Mouse (Mus musculus) brain, adult 2 months (tissue): ENCODE results near the gene Afap1.

ENCODE experiments used
- DNase-seq: peaks from one replicate; pipeline ENCODE4 v3.0.0; 2011; ENCODE audit warnings: low read depth, low spot score

Afap1 gene

GRCm38 (mm10) chr5:35931296-35931695, 38.2 kb downstream of the Afap1 start:
- no peak for DNase-seq

- no peak for DNase-seq
Measured at GRCm38 (mm10) chr5:35933059-35933458, 39.9 kb downstream of the Afap1 start.

- DNase-seq, result no peak
Measured at GRCm38 (mm10) chr5:35935939-35936338, 42.8 kb downstream of the Afap1 start.

GRCm38 (mm10) chr5:35938249-35939223, 45.4 kb downstream of the Afap1 start:
- DNase-seq, result peak; percentile 62

- no peak for DNase-seq
Measured at GRCm38 (mm10) chr5:35939958-35940357, 46.8 kb downstream of the Afap1 start.

GRCm38 (mm10) chr5:35943541-35943940, 50.4 kb downstream of the Afap1 start:
- peak; percentile 56 for DNase-seq

GRCm38 (mm10) chr5:35946841-35947240, 53.7 kb downstream of the Afap1 start:
- no peak for DNase-seq

GRCm38 (mm10) chr5:35947427-35947826, 54.3 kb downstream of the Afap1 start:
- no peak for DNase-seq

- no peak for DNase-seq
Measured at GRCm38 (mm10) chr5:35948225-35948975, 55.3 kb downstream of the Afap1 start.

GRCm38 (mm10) chr5:35949061-35949460, 55.9 kb downstream of the Afap1 start:
- no peak for DNase-seq

GRCm38 (mm10) chr5:35950504-35950903, 57.4 kb downstream of the Afap1 start:
- no peak for DNase-seq

GRCm38 (mm10) chr5:35954055-35954718, 61.1 kb downstream of the Afap1 start:
- DNase-seq, result peak; percentile 86

GRCm38 (mm10) chr5:35956268-35956667, 63.1 kb downstream of the Afap1 start:
- no peak for DNase-seq

- DNase-seq, result peak; percentile 53
Measured at GRCm38 (mm10) chr5:35958681-35959080, 65.6 kb downstream of the Afap1 start.

GRCm38 (mm10) chr5:35960168-35960567, 67.0 kb downstream of the Afap1 start:
- DNase-seq, result no peak

- DNase-seq, result peak; percentile 58
Measured at GRCm38 (mm10) chr5:35961271-35961670, 68.2 kb downstream of the Afap1 start.

- DNase-seq, result no peak
Measured at GRCm38 (mm10) chr5:35963635-35964034, 70.5 kb downstream of the Afap1 start.

- no peak for DNase-seq
Measured at GRCm38 (mm10) chr5:35965036-35965435, 71.9 kb downstream of the Afap1 start.

- DNase-seq, result no peak
Measured at GRCm38 (mm10) chr5:35969857-35970256, 76.7 kb downstream of the Afap1 start.

- peak; percentile 90 for DNase-seq
Measured at GRCm38 (mm10) chr5:35970380-35971105, 77.4 kb downstream of the Afap1 start.
